Mouse (Mus musculus) limb, embryonic 11.5 days (tissue): ENCODE measurements around the gene Ppp1r14b. TPM values are rescaled to one million over a fixed set of nuclear protein-coding genes. Genes with fewer than 3 reads are reported as not detected.
A peak's percentile ranks its signal among the peaks of the same experiment; 100 is the strongest.

Experiments
- ATAC-seq: fragments of 200-750 bp; cut with Nextera tagmentation; 2 replicates; pipeline ENCODE4 v1.8.0; 2017; ENCODE audit warnings: low read depth; ENCODE audit not compliant: insufficient number of reproducible peaks, low FRiP score, low TSS enrichment
- DNase-seq: peaks from one replicate; pipeline ENCODE4 v3.0.0-alpha.2; 2015; ENCODE audit warnings: low spot score
- H3K27ac ChIP-seq: fragments of 300-500 bp; sonication (generic); replicated peaks from 2 replicates; pipeline ENCODE4 v1.5.1; 2014; ENCODE audit warnings: low read depth, mild to moderate bottlenecking, low read length
- H3K27me3 ChIP-seq: fragments of 300-500 bp; sonication (generic); 2 replicates; pipeline ENCODE4 v1.6.1; 2014; ENCODE audit warnings: mild to moderate bottlenecking, low read length, mixed read lengths; ENCODE audit not compliant: control insufficient read depth, insufficient read depth
- H3K36me3 ChIP-seq: fragments of 300-500 bp; sonication (generic); 2 replicates; pipeline ENCODE4 v1.6.1; 2014; ENCODE audit warnings: mild to moderate bottlenecking, low read length, moderate library complexity, mixed read lengths; ENCODE audit not compliant: control insufficient read depth, insufficient read depth
- H3K4me1 ChIP-seq: fragments of 300-500 bp; sonication (generic); 2 replicates; pipeline ENCODE4 v1.6.1; 2014; ENCODE audit warnings: low read length, mixed read lengths; ENCODE audit not compliant: control insufficient read depth, insufficient read depth
- H3K4me2 ChIP-seq: fragments of 300-500 bp; sonication (generic); 2 replicates; pipeline ENCODE4 v1.6.1; 2014; ENCODE audit warnings: low read depth, mild to moderate bottlenecking, moderate library complexity; ENCODE audit not compliant: severe bottlenecking
- H3K4me3 ChIP-seq: fragments of 300-500 bp; sonication (generic); 2 replicates; pipeline ENCODE4 v1.5.1; 2014; ENCODE audit warnings: low read depth, low read length
- H3K9ac ChIP-seq: fragments of 300-500 bp; sonication (generic); 2 replicates; pipeline ENCODE4 v1.6.1; 2014; ENCODE audit warnings: mild to moderate bottlenecking, low read length
- H3K9me3 ChIP-seq: fragments of 300-500 bp; sonication (generic); 2 replicates; pipeline ENCODE4 v1.6.1; 2016; ENCODE audit warnings: low read length; ENCODE audit not compliant: control insufficient read depth
- WGBS: fragments of 180-500 bp; shearing (Covaris S2); extraction: QIAGEN DNeasy Blood & Tissue Kit; methylation state at CpG from one replicate; pipeline ENCODE4 v1.1.7; 2014; 5-methylcytosine and 5-hydroxymethylcytosine counted together
- polyA plus RNA-seq: library from polyadenylated mRNA; unstranded; fragments of >200 nt; fragmentation: Nextera tagmentation; extraction: Ambion mirVana; gene quantifications from 2 replicates; pipeline ENCODE4 v1.2.1, GENCODE M21; 2014

Gene Ppp1r14b
- polyA plus RNA-seq: 282 and 293 TPM in 2 replicates

DNA sequence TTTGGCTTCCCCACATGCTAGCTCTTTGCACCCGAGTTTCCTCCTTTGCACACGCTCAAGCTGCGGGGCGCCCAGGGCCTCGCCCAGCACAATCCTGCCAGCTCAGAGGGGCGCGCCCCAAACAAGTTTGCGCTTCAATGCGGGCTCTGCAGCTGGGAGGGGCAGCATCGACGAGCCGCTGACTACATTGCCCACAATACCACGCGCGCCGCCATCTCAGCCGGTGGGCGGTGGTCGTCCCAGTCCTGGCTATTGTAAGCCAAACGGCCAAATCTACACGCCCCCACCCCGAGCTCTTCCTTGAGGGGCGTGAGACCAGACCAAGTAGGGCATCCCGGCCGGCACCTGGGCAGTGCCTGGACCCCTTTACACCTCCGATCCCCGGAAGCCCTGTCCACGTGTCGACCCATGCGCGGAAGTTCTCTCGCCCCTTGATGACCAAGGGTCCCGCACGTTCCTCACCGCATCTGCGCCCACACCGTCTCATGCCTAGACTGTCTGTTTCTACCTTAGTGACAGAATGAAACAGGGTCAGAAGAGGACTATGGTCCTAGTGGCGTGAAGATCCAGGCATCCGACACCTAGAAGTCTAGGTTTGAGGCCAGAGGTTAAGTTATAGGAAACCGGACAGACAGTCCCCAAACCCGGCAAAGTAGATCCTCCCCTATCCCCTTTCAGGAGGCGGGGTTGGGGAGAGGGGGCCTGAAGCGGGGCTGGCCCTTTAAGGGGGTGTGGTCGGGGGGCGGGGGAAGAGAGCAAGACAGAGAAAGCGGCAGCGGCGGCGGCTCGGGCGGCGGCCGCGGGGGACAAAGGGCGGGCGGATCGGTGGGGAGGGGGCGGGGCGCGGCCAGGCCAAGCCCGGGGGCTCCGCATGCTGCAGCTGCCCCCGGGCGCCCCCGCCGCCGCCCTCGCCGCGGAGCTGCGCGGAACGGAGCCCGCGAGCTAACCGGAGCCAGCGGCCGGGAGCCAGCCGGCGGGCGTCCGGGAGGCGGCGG, at the start of gene Ppp1r14b:
Gene Ppp1r14b, plus strand, starts transcription at position 758 of the 995 bp plus-strand sequence.
- under 1% methylated on average over 51 of the region's 84 CpGs for WGBS
- peak; percentile 40 for ATAC-seq
- Histone ChIP-seq H3K4me2 (peak within 1 kb of the TSS; percentile 94), H3K27ac (peak within 1 kb of the TSS; percentile 73), H3K36me3 (peaks cover 9% of the 10 kb centered on the region; the same call in 1 of the 2 replicates), H3K4me3 (peak within 1 kb of the TSS; percentile 54), H3K9ac (peak within 1 kb of the TSS; percentile 68), H3K27me3 (no peaks in the 10 kb centered on the region), H3K9me3 (no peaks in the 10 kb centered on the region), H3K4me1 (peaks cover 35% of the 10 kb centered on the region)
- DNase-seq: peak; percentile 91

DNA sequence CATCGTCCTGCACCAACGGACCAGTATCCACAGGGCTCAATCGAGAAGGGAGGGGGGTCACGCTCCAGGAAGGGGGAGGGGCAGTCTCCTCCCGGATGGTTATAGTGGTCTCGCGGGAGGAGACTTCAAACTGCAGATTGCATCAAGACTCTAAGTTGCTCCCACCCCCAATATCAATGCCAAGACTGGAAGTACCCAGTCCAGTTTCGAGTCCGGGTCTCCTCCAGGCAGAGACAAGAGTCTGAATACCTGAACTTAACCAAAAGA, 49.5 kb upstream of the Ppp1r14b start, which contains the start of gene Catsperz:
Gene Catsperz, minus strand, starts transcription at position 74 of the 267 bp plus-strand sequence.
- H3K4me3 ChIP-seq: peak within 1 kb of the TSS; percentile 2; the same call in 1 of the 2 replicates
- 2% methylated on average over 9 of the region's 9 CpGs for WGBS
- H3K27ac ChIP-seq: no peak within 1 kb of the TSS
- ATAC-seq: no peak
- H3K36me3 ChIP-seq: no peaks in the 10 kb centered on the region
- no peaks in the 10 kb centered on the region for H3K9me3 ChIP-seq
- peak within 1 kb of the TSS; percentile 23; the same call in 1 of the 2 replicates for H3K4me2 ChIP-seq
- no peak for DNase-seq
- peaks cover 67% of the 10 kb centered on the region for H3K27me3 ChIP-seq
- no peak within 1 kb of the TSS for H3K9ac ChIP-seq
- H3K4me1 ChIP-seq: peaks cover 7% of the 10 kb centered on the region

GRCm38 (mm10) chr19:6925611-6926329, 49.0 kb upstream of the Ppp1r14b start:
- no peak overlapping the region; the same call in 1 of the 2 replicates for H3K4me2 ChIP-seq
- peaks cover 5% of the 10 kb centered on the region for H3K4me1 ChIP-seq
- H3K27ac ChIP-seq: no peak overlapping the region
- 7% methylated on average over 35 of the region's 40 CpGs for WGBS
- H3K27me3 ChIP-seq: peaks cover 69% of the 10 kb centered on the region
- H3K9me3 ChIP-seq: no peaks in the 10 kb centered on the region
- no peaks in the 10 kb centered on the region for H3K36me3 ChIP-seq
- no peak for DNase-seq
- peak overlapping the region; percentile 2; the same call in 1 of the 2 replicates for H3K4me3 ChIP-seq
- ATAC-seq: no peak
- no peak overlapping the region for H3K9ac ChIP-seq

DNA sequence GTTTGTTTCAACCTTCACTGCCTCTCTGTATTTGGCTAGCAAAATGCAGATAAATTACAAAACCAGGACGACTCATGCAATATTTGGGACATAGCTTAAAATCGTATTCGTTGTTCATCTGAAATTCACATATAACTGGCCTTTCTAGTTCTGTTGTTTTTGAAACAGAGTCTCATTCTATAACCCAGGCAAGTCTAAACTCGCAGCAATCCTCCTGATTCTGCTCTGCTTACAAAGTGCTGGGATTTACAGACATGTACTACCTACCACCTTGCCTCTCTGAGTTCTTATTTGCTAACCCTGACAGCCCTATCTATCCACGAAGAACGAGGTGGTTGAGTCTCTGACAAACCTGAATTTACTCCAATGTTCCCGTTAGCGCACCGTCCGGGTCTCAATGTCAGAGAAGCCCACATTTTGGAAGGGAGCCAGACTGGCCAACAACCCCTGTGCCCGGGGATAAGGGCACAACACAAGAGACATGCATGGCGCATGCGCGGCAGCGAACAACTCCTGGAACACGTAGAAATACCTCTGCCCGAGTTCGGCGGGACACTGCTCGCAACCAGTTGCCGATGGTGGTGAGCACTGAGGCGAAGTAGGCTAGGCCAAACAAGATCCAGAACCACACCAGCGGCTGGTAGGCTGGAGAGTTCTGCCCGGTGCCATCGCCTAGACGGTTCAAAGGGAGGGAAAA, 48.1 kb upstream of the Ppp1r14b start:
- no peaks in the 10 kb centered on the region for H3K36me3 ChIP-seq
- H3K9ac ChIP-seq: peak overlapping the region; percentile 27; the same call in 1 of the 2 replicates
- H3K4me2 ChIP-seq: peak overlapping the region; percentile 32
- H3K27me3 ChIP-seq: peaks cover 78% of the 10 kb centered on the region
- peaks cover 2% of the 10 kb centered on the region; the same call in 1 of the 2 replicates for H3K4me1 ChIP-seq
- H3K27ac ChIP-seq: no peak overlapping the region
- H3K4me3 ChIP-seq: peak overlapping the region; percentile 15
- no peaks in the 10 kb centered on the region for H3K9me3 ChIP-seq
- 10% methylated on average over 26 of the region's 26 CpGs for WGBS
- ATAC-seq (no peak), DNase-seq (peak; percentile 68)

DNA sequence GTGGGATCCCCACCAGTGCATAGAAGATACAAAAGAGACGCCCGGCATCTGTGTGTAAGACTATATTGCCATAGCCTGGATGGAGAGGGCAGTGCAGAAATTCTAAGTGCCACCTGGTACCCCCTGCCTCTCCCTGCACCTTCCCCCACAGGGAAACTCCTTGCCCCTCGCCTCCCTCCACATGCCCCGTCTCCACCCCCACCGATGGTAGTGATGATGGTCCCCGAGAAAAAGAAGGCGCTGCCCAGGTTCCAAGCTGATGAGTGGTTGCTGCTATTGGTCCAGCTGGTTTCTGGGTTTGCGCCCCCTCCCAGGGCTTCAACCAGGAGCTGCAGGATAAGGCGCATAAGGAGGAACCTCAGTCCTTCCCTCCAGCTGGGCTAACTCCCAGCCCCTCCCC, 46.7 kb upstream of the Ppp1r14b start:
- H3K4me3 ChIP-seq: no peak overlapping the region
- H3K36me3 ChIP-seq: no peaks in the 10 kb centered on the region
- WGBS: 19% methylated on average over 9 of the region's 9 CpGs
- ATAC-seq (no peak), DNase-seq (no peak)
- H3K9me3 ChIP-seq: no peaks in the 10 kb centered on the region
- H3K9ac ChIP-seq: no peak overlapping the region
- peaks cover 84% of the 10 kb centered on the region for H3K27me3 ChIP-seq
- H3K4me2 ChIP-seq: no peak overlapping the region
- H3K27ac ChIP-seq: no peak overlapping the region
- H3K4me1 ChIP-seq: 0 out of 2 replicates have a peak, but pooled peaks cover 2% of the 10 kb centered on the region

- ATAC-seq (no peak), DNase-seq (no peak)
- WGBS: 29% methylated on average over 2 of the region's 2 CpGs
- no peak overlapping the region for H3K27ac ChIP-seq
- no peak overlapping the region for H3K4me3 ChIP-seq
- peaks cover 9% of the 10 kb centered on the region for H3K4me1 ChIP-seq
- H3K27me3 ChIP-seq: peaks cover 86% of the 10 kb centered on the region
- no peaks in the 10 kb centered on the region for H3K36me3 ChIP-seq
- no peaks in the 10 kb centered on the region for H3K9me3 ChIP-seq
- H3K9ac ChIP-seq: no peak overlapping the region
- H3K4me2 ChIP-seq: no peak overlapping the region
Observed at GRCm38 (mm10) chr19:6931002-6931401, 43.8 kb upstream of the Ppp1r14b start.

DNA sequence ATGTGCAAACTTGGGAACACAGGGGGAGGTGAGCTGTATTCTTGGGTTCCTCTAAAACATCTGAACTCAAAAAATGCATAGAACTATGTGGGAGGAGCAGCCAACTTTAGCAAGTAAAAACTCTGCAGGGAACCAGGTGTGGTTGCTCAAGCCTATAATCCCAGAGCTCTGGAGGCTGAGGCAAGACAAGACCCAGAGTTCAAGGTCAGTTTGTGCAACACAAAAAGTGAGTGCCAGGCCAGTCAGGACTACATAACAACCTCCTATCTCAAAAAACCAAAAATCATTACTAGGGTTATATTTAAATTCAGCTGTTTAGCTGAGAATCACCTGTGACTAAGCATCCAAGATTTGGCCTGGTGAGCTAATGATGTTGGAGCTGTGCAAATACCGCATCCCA, 42.8 kb upstream of the Ppp1r14b start:
- 62% methylated on average over 1 of the region's 1 CpGs for WGBS
- H3K9me3 ChIP-seq: no peaks in the 10 kb centered on the region
- H3K27ac ChIP-seq: no peak overlapping the region
- no peak overlapping the region for H3K4me2 ChIP-seq
- H3K4me1 ChIP-seq: peaks cover 9% of the 10 kb centered on the region
- H3K4me3 ChIP-seq: no peak overlapping the region
- H3K9ac ChIP-seq: no peak overlapping the region
- ATAC-seq (no peak), DNase-seq (no peak)
- no peaks in the 10 kb centered on the region for H3K36me3 ChIP-seq
- H3K27me3 ChIP-seq: peaks cover 80% of the 10 kb centered on the region

GRCm38 (mm10) chr19:6933102-6933435, 41.7 kb upstream of the Ppp1r14b start:
- Histone ChIP-seq H3K36me3 (no peaks in the 10 kb centered on the region), H3K27ac (no peak overlapping the region), H3K27me3 (peaks cover 69% of the 10 kb centered on the region), H3K4me3 (peak overlapping the region; percentile 26), H3K4me2 (no peak overlapping the region), H3K9ac (no peak overlapping the region), H3K9me3 (no peaks in the 10 kb centered on the region), H3K4me1 (peaks cover 8% of the 10 kb centered on the region)
- no peak for DNase-seq
- ATAC-seq: no peak
- 18% methylated on average over 4 of the region's 4 CpGs for WGBS
